Mouse (Mus musculus) cerebellum, adult (tissue): ENCODE measurements around the gene Ceacam18.

Experiments used
- ATAC-seq: cut with Nextera tagmentation; 2 replicates; pipeline ENCODE4 v1.9.2; 2017; ENCODE audit warnings: mild to moderate bottlenecking, moderate library complexity, mixed read lengths; ENCODE audit not compliant: insufficient number of reproducible peaks, low FRiP score, low TSS enrichment

The Ceacam18 gene

GRCm38 (mm10) chr7:43634500-43634899, at the start of gene Ceacam18:
Ceacam18 (plus strand) TSS chr7:43634707.
- ATAC-seq: no peak

DNA sequence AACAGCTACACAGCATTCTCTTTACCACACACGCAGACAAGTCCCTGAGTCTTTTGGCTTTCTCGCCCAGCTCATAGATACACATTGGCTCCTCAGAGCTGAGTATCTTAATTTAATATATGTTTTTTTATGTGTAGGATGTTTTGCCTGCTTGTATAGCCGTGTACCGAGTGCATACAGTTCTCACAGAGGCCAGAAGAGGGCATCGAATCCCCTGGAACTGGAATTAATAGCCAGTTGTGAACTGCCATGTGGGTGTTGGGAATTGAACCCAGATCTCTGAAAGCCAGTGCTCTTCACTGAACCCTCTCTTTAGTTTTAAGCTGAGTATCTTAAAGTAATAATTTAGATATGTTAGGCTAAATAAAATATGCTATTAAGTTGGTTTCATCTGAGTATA, 49.7 kb upstream of the Ceacam18 start:
- ATAC-seq: no peak

DNA sequence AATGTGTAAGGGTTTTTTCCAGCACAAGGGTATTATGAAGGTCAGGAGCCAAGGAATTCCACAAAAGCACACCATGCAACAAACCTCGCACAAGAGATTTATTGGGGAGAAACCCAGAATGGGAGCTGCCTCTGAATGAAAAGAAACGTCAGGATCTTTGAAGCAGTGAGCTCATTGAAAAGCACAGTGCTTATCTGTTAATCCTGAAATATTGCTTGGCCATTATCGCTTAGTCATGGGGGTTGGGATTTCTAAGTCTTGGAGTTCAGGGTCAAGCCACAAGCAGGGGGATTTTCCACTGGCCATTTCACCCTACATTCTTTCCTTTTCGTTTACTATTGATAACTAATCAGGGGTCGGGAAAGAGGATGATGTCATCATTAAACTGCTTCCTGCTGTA, 32.6 kb upstream of the Ceacam18 start:
- ATAC-seq: no peak

- ATAC-seq: no peak
Observed at GRCm38 (mm10) chr7:43606896-43607742, 27.4 kb upstream of the Ceacam18 start, which contains the start of gene Zfp819. Zfp819 (plus strand) TSS chr7:43607169.

DNA sequence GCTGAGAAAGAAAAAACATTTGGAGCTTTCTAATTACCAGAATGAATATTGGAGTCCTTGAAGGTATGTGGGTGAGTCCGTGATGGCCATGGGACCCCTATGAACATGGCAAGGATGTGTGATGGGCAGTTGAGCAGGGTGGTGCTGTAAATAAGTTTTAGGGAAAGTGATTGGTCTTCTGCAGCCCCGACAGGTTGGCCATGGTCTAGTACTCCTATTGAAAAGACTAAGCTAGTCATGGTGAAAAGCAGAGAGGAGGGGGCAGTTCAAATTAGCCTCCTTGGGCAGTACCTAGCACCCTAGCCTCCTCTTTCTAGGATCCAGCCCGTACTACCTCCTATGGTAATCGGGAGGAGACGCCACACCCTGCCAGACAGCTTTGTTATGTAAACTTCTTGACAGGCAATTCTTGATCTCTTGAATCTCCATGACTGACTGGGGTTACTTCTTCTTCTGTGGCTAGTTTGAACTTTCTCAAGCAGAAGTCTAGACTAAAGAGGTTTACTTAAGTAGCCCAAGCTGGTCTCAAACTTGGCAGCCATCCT, 26.7 kb upstream of the Ceacam18 start:
- no peak for ATAC-seq

GRCm38 (mm10) chr7:43608316-43608824, 26.1 kb upstream of the Ceacam18 start:
- no peak for ATAC-seq

GRCm38 (mm10) chr7:43613816-43614551, 20.5 kb upstream of the Ceacam18 start:
- no peak for ATAC-seq

- no peak for ATAC-seq
Observed at GRCm38 (mm10) chr7:43622927-43623326, 11.6 kb upstream of the Ceacam18 start.

DNA sequence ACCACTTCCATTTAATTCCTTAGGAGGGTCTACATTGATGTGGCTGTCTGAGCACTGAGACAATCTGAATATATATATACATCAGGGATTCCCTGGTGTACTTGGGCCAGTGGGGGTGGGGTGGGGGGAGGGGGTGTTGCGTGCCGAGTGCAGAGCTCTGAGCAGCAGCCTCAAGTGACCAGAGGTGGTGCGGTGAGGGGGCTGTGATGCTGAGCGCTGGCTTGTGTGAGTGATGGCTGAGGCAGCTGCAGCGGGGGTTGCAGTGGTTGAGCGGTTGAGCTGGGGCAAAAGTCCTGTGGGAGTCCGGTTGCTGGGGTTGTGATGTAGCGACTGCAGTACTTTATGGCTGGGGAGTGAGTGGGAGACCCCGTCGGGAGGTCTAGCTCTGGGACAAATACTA, 10.7 kb upstream of the Ceacam18 start:
- no peak for ATAC-seq

DNA sequence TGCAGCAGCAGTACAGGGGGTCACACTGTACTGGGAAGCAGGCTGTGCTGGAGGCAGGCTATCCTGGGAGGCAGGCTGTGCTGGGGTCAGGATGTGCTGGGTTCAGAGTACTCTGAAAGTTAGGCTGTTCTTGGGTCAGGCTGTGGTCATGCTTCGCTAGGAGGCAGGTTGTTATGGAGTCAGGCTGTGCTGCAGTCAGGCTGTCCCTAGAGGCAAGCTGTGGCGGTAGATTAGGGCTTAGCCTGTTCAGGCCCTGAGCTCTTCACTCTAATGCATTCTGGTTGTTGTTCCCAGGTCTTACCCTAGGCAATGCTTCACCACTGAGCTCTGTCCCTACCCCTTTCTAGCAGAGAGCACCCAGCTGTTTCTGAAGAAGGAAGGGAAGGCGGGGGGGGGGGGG, 9.4 kb upstream of the Ceacam18 start:
- ATAC-seq: no peak

GRCm38 (mm10) chr7:43625794-43626422, 8.6 kb upstream of the Ceacam18 start:
- ATAC-seq: no peak

DNA sequence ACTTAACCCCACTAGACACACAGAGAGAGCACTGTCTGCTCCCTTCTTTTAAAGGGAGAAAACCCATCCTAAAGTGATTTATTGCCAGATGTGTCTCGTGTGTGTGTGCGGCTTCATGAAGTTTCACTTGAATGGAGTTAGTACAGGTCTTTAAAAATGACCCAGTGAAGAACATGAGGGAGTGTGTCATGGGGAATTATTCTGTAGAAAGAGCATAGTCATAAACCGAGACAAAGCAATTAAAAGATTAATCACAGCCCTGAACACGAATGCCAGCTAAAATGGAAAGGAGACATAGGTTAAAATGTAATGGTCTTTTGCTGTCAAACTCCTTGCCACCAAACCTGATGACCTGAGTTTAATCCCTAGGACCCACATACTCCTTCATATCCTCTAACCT, 567 bp upstream of the Ceacam18 start:
- ATAC-seq: no peak

DNA sequence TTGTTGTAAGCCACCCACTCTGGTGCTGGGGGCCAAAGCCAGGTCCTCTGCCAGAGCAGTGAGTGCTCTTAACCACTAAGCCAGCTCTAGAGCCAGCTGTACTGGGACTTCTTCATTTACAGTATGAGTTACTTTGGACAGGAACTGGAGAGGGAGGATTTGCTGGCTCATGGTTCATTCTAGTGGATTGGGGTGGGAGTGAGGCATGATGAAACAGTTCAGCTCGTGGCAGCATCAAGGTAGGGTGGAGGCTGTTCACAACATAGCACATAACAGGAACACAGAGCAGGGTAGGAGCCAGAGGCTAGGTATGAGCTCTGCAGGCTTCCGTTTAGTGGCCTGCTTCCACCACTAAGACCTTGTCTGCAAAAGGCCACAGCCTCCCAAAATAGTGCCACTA, 1.7 kb downstream of the Ceacam18 start:
- ATAC-seq: no peak

GRCm38 (mm10) chr7:43637118-43637517, 2.6 kb downstream of the Ceacam18 start:
- ATAC-seq: no peak

GRCm38 (mm10) chr7:43642587-43642986, 8.1 kb downstream of the Ceacam18 start:
- no peak for ATAC-seq

DNA sequence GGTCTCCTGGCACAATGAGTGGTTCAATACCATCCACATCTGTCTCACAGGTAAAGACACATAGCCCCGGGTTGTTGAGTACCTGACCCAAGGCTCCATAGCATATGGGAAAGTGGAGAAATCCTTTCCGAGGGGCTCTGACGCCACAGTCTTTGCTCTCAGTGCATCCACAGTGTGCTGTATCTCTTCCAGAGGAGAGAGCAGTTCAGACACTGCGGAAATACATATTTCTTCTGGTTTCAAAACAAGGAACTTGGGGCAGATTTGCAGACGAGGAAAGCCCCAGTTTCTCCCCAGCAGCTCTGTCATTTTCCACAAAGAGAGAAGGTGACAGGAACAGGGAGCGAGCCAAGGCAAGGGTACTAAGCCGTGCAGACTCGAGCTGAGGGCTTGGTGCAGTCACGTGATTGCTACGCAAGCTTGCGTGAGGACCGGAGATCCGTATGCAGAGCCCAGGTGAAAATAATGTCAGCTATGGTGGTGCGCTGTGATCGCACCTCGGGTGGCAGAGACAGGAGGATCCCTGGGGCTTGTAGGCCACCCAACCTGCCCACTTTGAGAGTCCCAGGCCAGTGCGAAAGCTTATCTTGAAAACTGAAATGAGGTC, 8.6 kb downstream of the Ceacam18 start:
- ATAC-seq: no peak

- no peak for ATAC-seq
Observed at GRCm38 (mm10) chr7:43652683-43653082, 18.2 kb downstream of the Ceacam18 start.

DNA sequence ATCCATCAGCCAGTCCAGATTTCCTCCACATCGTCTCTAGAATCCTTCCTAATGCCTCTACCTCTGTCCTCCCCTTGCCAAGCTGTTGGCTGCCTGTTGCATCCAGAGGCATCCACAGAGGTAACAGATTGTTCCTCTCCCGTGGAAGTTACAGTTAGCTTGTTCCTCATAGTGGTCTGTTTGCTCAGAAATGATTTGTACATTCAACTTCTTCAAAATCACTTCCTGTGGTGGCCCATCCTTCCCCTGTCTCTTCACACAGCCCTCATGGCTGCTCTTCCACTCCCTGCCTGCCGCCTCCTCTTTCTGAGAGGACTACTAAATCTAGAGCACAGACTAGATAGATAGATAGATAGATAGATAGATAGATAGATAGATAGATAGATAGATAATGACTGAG, 20.0 kb downstream of the Ceacam18 start:
- ATAC-seq: no peak

GRCm38 (mm10) chr7:43656232-43656631, 21.7 kb downstream of the Ceacam18 start:
- no peak for ATAC-seq

- ATAC-seq: no peak
Observed at GRCm38 (mm10) chr7:43660002-43660401, 25.5 kb downstream of the Ceacam18 start, which contains the start of gene Siglece. Siglece (minus strand) TSS chr7:43660161.
